Mouse (Mus musculus): ENCODE results near the gene Klrb1f.

DNA sequence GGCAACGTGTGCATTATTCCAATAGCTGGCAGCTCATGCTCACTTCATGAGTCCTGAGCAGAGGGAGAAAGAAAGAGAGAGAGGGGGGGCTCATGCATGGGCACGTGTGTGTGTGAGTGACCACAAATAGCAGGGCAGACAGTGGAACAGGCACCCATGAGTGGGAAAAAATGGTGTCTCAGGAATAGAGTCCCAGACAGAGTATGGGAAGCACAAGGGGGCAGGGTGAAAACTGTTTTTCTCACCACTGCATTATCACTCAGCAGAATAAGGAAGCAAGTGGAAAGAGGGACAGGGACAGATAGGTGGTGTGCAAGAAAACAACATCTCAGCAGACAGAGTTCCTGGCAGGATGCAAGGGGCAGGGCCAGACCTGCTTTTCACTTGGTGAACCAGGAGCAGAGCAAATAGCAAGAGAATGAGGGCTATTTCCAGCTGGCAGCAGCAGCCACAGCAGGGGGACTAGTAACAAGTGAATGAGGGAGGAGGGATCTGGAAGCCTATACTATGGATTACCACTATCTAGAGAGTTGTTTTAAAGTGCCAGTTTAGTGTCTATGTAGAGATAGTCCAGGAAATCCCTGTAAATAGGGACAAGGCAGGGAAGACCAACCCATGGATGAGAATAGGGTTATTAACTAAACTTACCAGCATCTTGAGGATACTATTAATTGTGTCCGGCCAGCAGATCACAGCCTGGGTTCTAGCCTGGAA is 49.5 kb upstream of the Klrb1f start:
- TF ChIP-seq CTCF (IDR thresholded peaks at IDR 0.05; ENCODE audit: borderline replicate concordance, control insufficient read depth, extremely low read depth, insufficient read depth, low read length, poor library complexity): no peak
- TF ChIP-seq POLR2A (IDR thresholded peaks at IDR 0.05; ENCODE audit: control insufficient read depth, extremely low read depth, insufficient read depth, low read length, poor library complexity): no peak
